Mouse (Mus musculus): ENCODE data around the gene Fam151b. TPM values are rescaled to one million over a fixed set of nuclear protein-coding genes. Genes with fewer than 3 reads are reported as not detected.

Fam151b gene
- total RNA-seq (2022): 10 to 100 TPM; 10.5 to 11.7 (median 10.8) TPM

DNA sequence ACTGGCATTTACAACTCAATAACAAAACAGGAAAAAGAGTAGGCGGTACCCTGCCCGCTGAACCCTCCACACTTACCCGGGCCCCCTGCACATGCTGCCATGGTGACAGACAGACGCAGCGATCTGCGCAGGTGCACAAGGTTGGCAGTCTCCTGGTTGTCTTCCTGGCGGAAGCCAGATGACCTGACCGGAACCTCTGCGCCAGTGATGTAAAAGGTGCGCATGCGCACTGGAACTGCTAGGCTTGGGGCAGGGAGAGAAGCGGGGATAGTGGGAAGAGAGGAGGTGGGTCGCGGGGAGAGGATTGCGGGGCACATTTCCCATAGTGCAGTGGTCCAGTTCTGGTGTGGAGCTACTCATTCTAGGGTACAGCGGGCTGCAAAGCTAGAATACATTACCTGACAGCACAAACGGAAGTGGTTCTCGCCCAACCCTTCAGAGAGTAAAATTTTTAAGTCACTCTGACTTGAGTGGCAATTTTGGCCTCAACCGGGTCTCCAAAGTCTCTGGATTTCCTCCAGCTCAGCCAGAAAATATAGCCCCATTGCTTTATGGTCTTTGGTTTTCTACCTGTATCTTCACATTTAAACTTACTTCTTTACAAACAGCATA, at the start of gene Fam151b:
Fam151b (minus strand) TSS at position 164 of the 612 bp plus-strand sequence.
- DNase-seq (ENCODE audit: low spot score in 2 of 2): peak; percentile 78 to 92

DNA sequence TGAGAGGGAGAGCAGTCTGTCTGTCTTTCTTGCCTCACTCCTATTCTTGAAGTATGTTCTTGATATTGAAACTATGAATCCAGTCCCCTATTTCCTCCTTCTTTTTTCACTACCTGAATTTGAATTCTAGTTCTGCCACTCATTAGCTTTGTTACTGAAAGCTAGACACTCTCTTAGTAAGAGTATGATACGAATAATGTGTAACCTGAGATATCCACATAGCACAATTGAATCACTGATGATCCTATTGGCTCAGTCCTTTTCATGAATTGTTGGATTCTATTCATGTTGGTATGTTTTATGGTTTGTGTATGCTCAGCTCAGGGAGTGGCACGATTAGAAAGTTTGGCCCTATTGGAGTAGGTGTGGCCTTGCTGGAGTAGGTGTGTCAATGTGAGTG, 48.4 kb upstream of the Fam151b start:
- no peak for DNase-seq (ENCODE audit: low spot score in 2 of 2)

DNA sequence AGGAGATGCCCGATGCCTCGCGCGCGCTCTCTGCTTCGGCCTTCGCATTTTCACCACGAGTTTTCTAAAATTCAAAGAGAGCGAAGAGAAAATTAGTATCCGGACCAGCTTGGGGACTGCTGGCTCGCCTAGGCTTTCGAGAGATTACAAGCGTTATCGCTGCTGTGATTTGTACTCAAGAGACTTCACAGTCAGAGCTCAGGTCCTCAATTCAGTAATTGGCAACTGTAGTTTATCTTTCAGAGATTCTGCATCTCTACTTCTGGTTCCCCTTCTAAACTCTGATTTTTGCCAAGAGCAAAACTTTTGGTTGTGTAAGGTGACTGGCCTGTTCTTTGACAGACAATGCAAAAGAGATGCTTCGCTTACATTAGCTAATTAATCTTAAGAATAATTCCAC, 47.4 kb upstream of the Fam151b start:
- no peak for DNase-seq (ENCODE audit: low spot score in 2 of 2)

GRCm38 (mm10) chr13:92530721-92531211, 47.0 kb upstream of the Fam151b start, which contains the start of gene Zfyve16:
TSS of gene Zfyve16 (minus strand) at chr13:92530868.
- DNase-seq (ENCODE audit: low spot score in 2 of 2): peak; percentile 93

- DNase-seq (ENCODE audit: low spot score in 2 of 2): no peak
Measured at GRCm38 (mm10) chr13:92529828-92530720, 46.3 kb upstream of the Fam151b start.

DNA sequence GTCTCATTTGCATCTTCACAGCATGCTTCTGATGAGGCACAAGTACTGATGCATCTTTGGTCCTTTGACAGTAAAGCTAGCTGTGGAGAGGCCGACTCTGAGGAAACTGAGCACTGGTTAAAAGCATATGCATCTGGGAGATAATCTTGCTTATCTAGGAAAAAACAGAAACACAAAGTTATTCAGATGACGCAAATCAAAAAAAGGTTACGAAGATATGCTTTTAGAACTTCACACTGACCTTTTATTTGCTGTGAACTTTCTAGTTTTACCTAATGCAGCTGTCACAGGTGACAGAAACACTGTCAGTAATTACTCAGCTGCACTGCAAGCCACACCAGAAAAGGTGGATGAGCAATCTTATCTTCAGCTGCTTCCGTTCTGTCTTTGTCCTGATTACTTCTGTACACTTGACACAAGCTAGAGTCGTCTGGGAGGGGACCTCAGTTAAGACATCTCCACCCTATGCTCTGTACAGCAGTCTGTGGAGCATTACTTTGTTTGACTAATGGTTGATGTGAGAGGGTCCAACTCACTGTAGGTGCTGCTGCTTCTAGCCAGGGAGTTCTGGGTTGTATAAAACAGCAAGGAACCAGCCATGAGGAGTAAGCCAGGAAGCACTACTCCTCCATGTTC, 39.5 kb upstream of the Fam151b start:
- DNase-seq (ENCODE audit: low spot score in 2 of 2): no peak

GRCm38 (mm10) chr13:92504871-92505270, 21.1 kb upstream of the Fam151b start:
- DNase-seq (ENCODE audit: low spot score in 2 of 2): no peak

GRCm38 (mm10) chr13:92491923-92492322, 8.1 kb upstream of the Fam151b start:
- no peak for DNase-seq (ENCODE audit: low spot score in 2 of 2)

DNA sequence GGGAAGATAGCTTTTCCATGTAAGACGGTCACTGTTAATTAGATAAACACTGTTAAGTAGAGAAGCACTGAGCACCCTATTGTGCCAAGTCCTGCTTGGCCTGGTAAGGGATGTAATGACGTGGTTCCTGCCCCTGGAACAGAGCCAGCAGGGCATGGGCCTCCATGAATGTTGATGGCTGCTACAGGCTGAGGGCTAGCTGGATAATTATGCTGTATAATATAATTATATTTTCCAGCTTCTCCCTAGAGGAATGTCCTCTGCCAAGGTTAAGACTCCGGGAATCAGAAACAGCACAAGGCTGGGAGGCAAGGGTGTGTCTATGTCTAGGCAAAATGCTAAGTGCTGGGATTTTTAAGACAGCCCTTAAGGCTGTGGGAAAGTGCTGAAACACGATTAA, 7.0 kb upstream of the Fam151b start:
- DNase-seq (ENCODE audit: low spot score in 2 of 2): no peak

- peak in 1 of 2 experiments; percentile 21 for DNase-seq (ENCODE audit: low spot score in 2 of 2)
Measured at GRCm38 (mm10) chr13:92483348-92483747, 467 bp downstream of the Fam151b start.

DNA sequence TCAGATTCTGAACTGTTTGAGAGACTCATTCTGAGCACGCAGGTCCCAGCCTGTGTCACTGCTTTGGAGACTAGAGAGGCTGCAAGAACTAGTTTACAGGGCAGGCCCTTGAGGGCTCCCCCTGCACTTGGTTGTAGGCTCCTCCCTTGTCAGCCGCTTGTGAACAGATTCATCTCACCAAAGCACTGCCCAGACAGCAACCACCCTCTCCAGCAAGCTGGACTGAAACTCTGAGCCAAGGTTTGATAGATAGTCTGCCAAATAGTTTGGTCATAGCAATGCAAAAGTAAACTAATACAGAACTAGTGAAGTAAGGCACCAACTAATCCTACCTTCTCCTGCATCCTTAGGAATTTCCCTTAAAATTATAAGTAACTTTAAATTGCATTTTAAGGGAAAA, 13.7 kb downstream of the Fam151b start:
- DNase-seq (ENCODE audit: low spot score in 2 of 2): no peak

GRCm38 (mm10) chr13:92469381-92469780, 14.4 kb downstream of the Fam151b start:
- no peak for DNase-seq (ENCODE audit: low spot score in 2 of 2)

GRCm38 (mm10) chr13:92467891-92468290, 15.9 kb downstream of the Fam151b start:
- DNase-seq (ENCODE audit: low spot score in 2 of 2): no peak

GRCm38 (mm10) chr13:92464698-92465097, 19.1 kb downstream of the Fam151b start:
- DNase-seq (ENCODE audit: low spot score in 2 of 2): no peak

DNA sequence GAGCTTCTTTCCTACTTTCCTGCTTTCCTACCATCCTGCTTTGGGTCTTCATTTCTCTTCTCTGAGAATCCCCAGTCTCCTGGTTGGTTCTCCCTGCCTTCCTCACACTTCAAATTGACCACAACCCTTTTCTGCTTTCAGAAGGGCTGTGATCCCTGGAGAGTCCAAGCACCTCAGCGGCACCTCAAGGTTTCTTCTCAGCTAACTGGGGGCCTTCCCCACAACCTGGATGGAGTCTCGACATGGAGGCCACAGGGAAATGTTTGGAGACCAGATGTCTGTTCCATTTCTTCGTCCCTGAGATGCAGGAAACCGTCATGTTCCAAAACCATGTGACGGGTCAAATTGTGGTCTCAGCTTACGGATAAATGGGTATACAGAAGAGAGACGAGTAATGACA, 36.9 kb downstream of the Fam151b start:
- no peak for DNase-seq (ENCODE audit: low spot score in 2 of 2)

DNA sequence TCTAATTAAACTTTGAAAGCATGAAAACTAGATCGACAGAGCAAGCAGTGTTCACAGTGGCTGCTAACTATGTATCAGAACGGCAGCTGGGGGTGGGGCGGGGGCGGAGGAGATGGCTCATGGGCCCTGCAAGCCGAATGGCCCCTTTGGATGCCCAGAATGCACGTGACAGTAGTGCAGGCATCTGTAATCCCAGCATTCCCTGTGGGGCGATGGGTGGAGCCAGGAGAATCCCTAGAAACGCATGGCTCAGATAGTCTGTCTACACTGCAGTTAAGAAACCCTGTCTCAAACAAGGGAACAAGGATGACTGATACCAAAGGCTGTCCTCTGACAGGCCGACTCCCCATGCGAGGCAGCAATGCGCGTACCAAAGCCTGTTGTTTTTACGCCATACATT, 43.5 kb downstream of the Fam151b start:
- no peak for DNase-seq (ENCODE audit: low spot score in 2 of 2)

GRCm38 (mm10) chr13:92438656-92439055, 45.2 kb downstream of the Fam151b start:
- no peak for DNase-seq (ENCODE audit: low spot score in 2 of 2)

GRCm38 (mm10) chr13:92427351-92427855, 56.4 kb downstream of the Fam151b start:
- no peak for DNase-seq (ENCODE audit: low spot score in 2 of 2)

- peak in 1 of 2 experiments; percentile 7 for DNase-seq (ENCODE audit: low spot score in 2 of 2)
Measured at GRCm38 (mm10) chr13:92426294-92427051, 57.3 kb downstream of the Fam151b start.

- peak; percentile 17 to 68 for DNase-seq (ENCODE audit: low spot score in 2 of 2)
Measured at GRCm38 (mm10) chr13:92425758-92426264, 58.0 kb downstream of the Fam151b start, which contains the start of gene Ankrd34b. TSS of gene Ankrd34b (plus strand) at chr13:92425896.

DNA sequence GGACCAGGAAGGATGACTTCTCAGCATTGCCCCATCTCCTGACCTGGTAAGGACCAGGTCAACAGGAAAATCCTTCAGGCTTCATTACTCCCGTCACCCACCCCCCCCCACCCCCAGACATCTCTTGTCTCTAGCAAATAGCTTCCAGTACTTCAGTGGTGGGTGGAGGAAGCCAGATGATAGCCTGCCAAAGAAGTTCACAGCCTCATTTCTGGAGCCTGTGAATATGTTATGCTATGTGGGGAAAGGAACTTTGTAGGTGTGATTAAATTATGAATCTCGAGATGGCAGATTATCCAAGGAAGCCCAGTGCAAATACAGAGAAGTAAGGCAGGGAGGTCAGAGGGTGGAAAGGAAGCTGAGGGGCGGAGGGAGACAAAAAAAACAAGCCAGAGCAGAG, 60.1 kb downstream of the Fam151b start:
- DNase-seq (ENCODE audit: low spot score in 2 of 2): no peak
